Mouse (Mus musculus): Measurements from ENCODE around the gene Vwa5b2. TPM values are rescaled to one million over a fixed set of nuclear protein-coding genes. Genes with fewer than 3 reads are reported as not detected.

Vwa5b2 gene
- polyA plus RNA-seq, 1 experiment from 2014 or later, result 2.2 TPM

GRCm38 (mm10) chr16:20637410-20637809, 48.1 kb downstream of the Vwa5b2 start:
- 83% methylated on average over 8 of the region's 8 CpGs for WGBS
- no peak for DNase-seq (ENCODE audit: low spot score)
- no peak overlapping the region for H3K4me2 ChIP-seq (ENCODE audit: low read depth, low read length)
- no peak overlapping the region for H3K27ac ChIP-seq (replicated peaks; ENCODE audit: low read depth, low read length)
- no peaks in the 10 kb centered on the region for H3K9me3 ChIP-seq (ENCODE audit: control insufficient read depth, low read length)
- H3K4me3 ChIP-seq (ENCODE audit: low read depth, low read length), result no peak overlapping the region
- no peak overlapping the region for H3K9ac ChIP-seq (ENCODE audit: low read depth, low read length)
- ATAC-seq (ENCODE audit: low read depth), result no peak
- 0 out of 2 replicates have a peak, but pooled peaks cover 1% of the 10 kb centered on the region for H3K36me3 ChIP-seq (ENCODE audit: control insufficient read depth, insufficient read depth, low read length)
- no peaks in the 10 kb centered on the region for H3K4me1 ChIP-seq (ENCODE audit: control insufficient read depth, insufficient read depth, low read length)
- H3K27me3 ChIP-seq (replicated peaks; ENCODE audit: control insufficient read depth, insufficient read depth, low read length), result no peaks in the 10 kb centered on the region

DNA sequence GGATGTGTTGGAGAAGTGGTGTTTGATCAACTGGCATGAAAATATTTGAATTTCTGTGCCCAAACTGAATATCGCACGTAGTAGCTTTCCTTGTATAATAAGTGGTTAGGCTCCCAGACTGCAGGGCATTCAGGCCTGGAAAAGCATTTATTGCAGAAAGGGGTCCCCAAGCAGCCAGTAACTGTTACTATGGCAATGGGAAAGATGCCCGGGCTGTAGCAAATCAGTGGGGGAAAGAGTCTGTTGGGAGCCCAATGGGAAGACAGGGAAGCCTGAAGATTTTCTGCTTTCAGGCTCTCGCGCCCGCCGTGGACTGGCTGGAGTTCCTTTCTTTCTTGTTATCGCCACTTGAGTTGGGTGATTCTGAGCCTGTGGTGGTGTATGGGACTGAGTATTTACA, 49.1 kb downstream of the Vwa5b2 start:
- Histone ChIP-seq H3K9me3 (ENCODE audit: control insufficient read depth, low read length) (no peaks in the 10 kb centered on the region), H3K4me1 (ENCODE audit: control insufficient read depth, insufficient read depth, low read length) (no peaks in the 10 kb centered on the region), H3K9ac (ENCODE audit: low read depth, low read length) (no peak overlapping the region), H3K27me3 (replicated peaks; ENCODE audit: control insufficient read depth, insufficient read depth, low read length) (no peaks in the 10 kb centered on the region), H3K27ac (replicated peaks; ENCODE audit: low read depth, low read length) (no peak overlapping the region), H3K36me3 (ENCODE audit: control insufficient read depth, insufficient read depth, low read length) (no peaks in the 10 kb centered on the region), H3K4me2 (ENCODE audit: low read depth, low read length) (no peak overlapping the region), H3K4me3 (ENCODE audit: low read depth, low read length) (no peak overlapping the region)
- ATAC-seq (ENCODE audit: low read depth) (no peak), DNase-seq (ENCODE audit: low spot score) (no peak)
- 88% methylated on average over 8 of the region's 8 CpGs for WGBS

DNA sequence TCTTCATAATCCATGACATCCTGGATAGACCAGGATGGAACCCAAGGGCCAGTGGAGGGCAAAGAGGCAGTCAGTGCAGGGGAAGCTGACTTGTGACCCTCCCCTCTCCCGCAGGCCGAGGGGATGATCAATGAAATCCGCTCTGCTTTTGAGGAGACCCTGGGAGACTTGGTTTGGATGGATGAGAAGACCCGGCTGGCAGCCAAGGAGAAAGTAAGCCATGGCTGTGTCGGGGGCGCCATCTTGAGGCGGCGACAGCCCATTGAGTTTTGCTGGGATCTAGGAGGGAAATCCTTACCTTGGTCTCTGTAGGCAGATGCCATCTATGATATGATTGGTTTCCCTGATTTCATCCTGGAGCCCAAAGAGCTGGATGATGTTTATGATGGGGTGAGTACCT, 52.9 kb downstream of the Vwa5b2 start:
- Histone ChIP-seq H3K36me3 (ENCODE audit: control insufficient read depth, insufficient read depth, low read length) (no peaks in the 10 kb centered on the region), H3K4me3 (ENCODE audit: low read depth, low read length) (no peak overlapping the region), H3K9me3 (ENCODE audit: control insufficient read depth, low read length) (no peaks in the 10 kb centered on the region), H3K27me3 (replicated peaks; ENCODE audit: control insufficient read depth, insufficient read depth, low read length) (no peaks in the 10 kb centered on the region), H3K9ac (ENCODE audit: low read depth, low read length) (no peak overlapping the region), H3K27ac (replicated peaks; ENCODE audit: low read depth, low read length) (no peak overlapping the region), H3K4me2 (ENCODE audit: low read depth, low read length) (no peak overlapping the region), H3K4me1 (ENCODE audit: control insufficient read depth, insufficient read depth, low read length) (no peaks in the 10 kb centered on the region)
- 5% methylated on average over 8 of the region's 8 CpGs for WGBS
- DNase-seq (ENCODE audit: low spot score) (peak; percentile 73), ATAC-seq (ENCODE audit: low read depth) (peak; percentile 74)

- Histone ChIP-seq H3K4me3 (ENCODE audit: low read depth, low read length) (no peak overlapping the region), H3K4me2 (ENCODE audit: low read depth, low read length) (no peak overlapping the region), H3K9me3 (ENCODE audit: control insufficient read depth, low read length) (no peaks in the 10 kb centered on the region), H3K27me3 (replicated peaks; ENCODE audit: control insufficient read depth, insufficient read depth, low read length) (no peaks in the 10 kb centered on the region), H3K27ac (replicated peaks; ENCODE audit: low read depth, low read length) (no peak overlapping the region), H3K4me1 (ENCODE audit: control insufficient read depth, insufficient read depth, low read length) (no peaks in the 10 kb centered on the region), H3K9ac (ENCODE audit: low read depth, low read length) (no peak overlapping the region), H3K36me3 (ENCODE audit: control insufficient read depth, insufficient read depth, low read length) (no peaks in the 10 kb centered on the region)
- WGBS, result 93% methylated on average over 7 of the region's 7 CpGs
- DNase-seq (ENCODE audit: low spot score) (no peak), ATAC-seq (ENCODE audit: low read depth) (no peak)
These were observed 54.6 kb downstream of the Vwa5b2 start for GRCm38 (mm10) chr16:20643911-20644310.

DNA sequence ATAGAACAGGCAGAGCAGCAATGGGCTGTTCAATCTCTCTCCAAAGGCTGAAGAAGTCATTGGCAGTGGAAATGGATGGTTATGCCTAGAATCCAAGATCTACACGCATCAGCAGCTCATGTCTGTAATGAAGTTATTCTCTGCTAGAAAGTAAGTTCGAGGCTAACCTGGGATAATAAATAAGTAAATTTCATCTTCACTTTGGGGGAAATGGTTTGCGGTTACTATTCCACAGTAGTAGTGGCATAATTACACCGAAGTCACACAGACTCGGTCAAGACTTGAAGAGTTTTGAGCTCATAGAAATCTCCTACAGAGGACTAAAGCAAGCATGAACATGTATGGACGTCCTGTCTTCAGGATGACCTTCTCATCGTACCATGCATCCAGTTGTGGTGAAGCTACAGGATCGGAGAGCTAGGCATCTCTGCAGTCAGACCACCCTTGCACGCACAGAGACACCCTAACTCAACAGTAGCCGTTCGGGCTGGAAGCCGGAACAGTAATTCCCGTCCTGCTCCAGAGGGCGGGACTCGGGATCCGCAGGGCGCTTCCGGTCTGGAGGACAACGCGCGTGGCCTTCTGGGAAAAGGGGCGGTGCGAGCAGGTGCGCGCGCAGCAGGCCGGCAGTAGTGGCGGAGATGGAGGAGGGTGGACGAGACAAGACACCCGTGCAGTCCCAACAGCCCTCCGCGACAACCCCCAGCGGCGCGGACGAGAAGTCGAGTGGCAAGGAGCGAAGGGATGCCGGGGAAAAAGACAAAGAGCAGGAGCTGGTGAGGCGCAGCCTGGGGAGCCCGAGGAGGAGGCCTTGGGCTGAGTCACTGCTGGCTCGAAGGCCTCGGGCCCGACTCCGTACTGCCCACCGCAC, 62.0 kb downstream of the Vwa5b2 start, which contains the start of gene Psmd2:
Gene Psmd2 (plus strand): TSS at position 577 of the 871 bp plus-strand sequence.
- Histone ChIP-seq H3K36me3 (ENCODE audit: control insufficient read depth, insufficient read depth, low read length) (peaks cover 34% of the 10 kb centered on the region), H3K4me3 (ENCODE audit: low read depth, low read length) (peak within 1 kb of the TSS; percentile 90), H3K9ac (ENCODE audit: low read depth, low read length) (peak within 1 kb of the TSS; percentile 90), H3K27me3 (replicated peaks; ENCODE audit: control insufficient read depth, insufficient read depth, low read length) (no peaks in the 10 kb centered on the region), H3K27ac (replicated peaks; ENCODE audit: low read depth, low read length) (peak within 1 kb of the TSS; percentile 66), H3K4me1 (ENCODE audit: control insufficient read depth, insufficient read depth, low read length) (peaks cover 8% of the 10 kb centered on the region), H3K9me3 (ENCODE audit: control insufficient read depth, low read length) (no peaks in the 10 kb centered on the region), H3K4me2 (ENCODE audit: low read depth, low read length) (peak within 1 kb of the TSS; percentile 74)
- 2% methylated on average over 46 of the region's 46 CpGs for WGBS
- ATAC-seq (ENCODE audit: low read depth) (peak; percentile 98), DNase-seq (ENCODE audit: low spot score) (peak; percentile 97)

- Histone ChIP-seq H3K27me3 (replicated peaks; ENCODE audit: control insufficient read depth, insufficient read depth, low read length) (no peaks in the 10 kb centered on the region), H3K36me3 (ENCODE audit: control insufficient read depth, insufficient read depth, low read length) (peaks cover 41% of the 10 kb centered on the region), H3K9me3 (ENCODE audit: control insufficient read depth, low read length) (no peaks in the 10 kb centered on the region), H3K9ac (ENCODE audit: low read depth, low read length) (peak overlapping the region; percentile 90), H3K4me2 (ENCODE audit: low read depth, low read length) (peak overlapping the region; percentile 74), H3K4me3 (ENCODE audit: low read depth, low read length) (peak overlapping the region; percentile 90), H3K27ac (replicated peaks; ENCODE audit: low read depth, low read length) (peak overlapping the region; percentile 17; the same call in 1 of the 2 replicates), H3K4me1 (ENCODE audit: control insufficient read depth, insufficient read depth, low read length) (peaks cover 8% of the 10 kb centered on the region)
- 6% methylated on average over 12 of the region's 12 CpGs for WGBS
- ATAC-seq (ENCODE audit: low read depth), result 0 out of 2 replicates have a peak, but pooled peaks have one; percentile 7
- no peak for DNase-seq (ENCODE audit: low spot score)
These were observed 62.7 kb downstream of the Vwa5b2 start for GRCm38 (mm10) chr16:20651947-20652310.

DNA sequence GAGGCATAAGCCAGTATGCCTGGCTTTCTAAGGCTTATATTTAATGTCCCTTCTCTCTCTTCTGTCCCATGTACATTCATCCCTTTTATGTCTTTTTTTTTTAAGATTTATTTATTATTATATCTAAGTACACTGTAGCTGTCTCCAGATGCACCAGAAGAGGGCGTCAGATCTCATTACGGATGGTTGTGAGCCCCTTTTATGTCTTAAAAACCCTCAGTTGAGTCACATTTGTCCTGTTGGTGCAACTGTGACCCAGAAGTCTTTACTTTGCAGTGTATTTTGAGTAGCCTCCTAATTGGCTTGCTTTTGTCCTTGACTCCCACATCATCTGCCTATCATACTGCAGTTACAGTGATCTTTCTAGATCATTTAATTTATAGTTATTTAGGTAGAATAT, 64.0 kb downstream of the Vwa5b2 start:
- 53% methylated on average over 2 of the region's 2 CpGs for WGBS
- Histone ChIP-seq H3K4me1 (ENCODE audit: control insufficient read depth, insufficient read depth, low read length) (peaks cover 8% of the 10 kb centered on the region), H3K9ac (ENCODE audit: low read depth, low read length) (no peak overlapping the region), H3K27ac (replicated peaks; ENCODE audit: low read depth, low read length) (no peak overlapping the region), H3K9me3 (ENCODE audit: control insufficient read depth, low read length) (no peaks in the 10 kb centered on the region), H3K4me2 (ENCODE audit: low read depth, low read length) (no peak overlapping the region), H3K36me3 (ENCODE audit: control insufficient read depth, insufficient read depth, low read length) (peaks cover 54% of the 10 kb centered on the region), H3K4me3 (ENCODE audit: low read depth, low read length) (no peak overlapping the region), H3K27me3 (replicated peaks; ENCODE audit: control insufficient read depth, insufficient read depth, low read length) (no peaks in the 10 kb centered on the region)
- ATAC-seq (ENCODE audit: low read depth) (no peak), DNase-seq (ENCODE audit: low spot score) (no peak)
